Mouse (Mus musculus) liver, postnatal 0 days (tissue): ENCODE results near the gene Cd69. TPM values are rescaled to one million over a fixed set of nuclear protein-coding genes. Genes with fewer than 3 reads are reported as not detected.

Source experiments
- ATAC-seq: fragments of 200-750 bp; cut with Nextera tagmentation; 2 replicates; pipeline ENCODE4 v1.8.0; 2017; ENCODE audit warnings: mild to moderate bottlenecking, moderate library complexity
- DNase-seq: peaks from one replicate; pipeline ENCODE4 v3.0.0-alpha.2; 2016
- H3K27ac ChIP-seq: fragments of 300-500 bp; sonication (generic); 2 replicates; pipeline ENCODE4 v1.5.1; 2014; ENCODE audit warnings: antibody characterized with exemption, moderate library complexity, mild to moderate bottlenecking, low read depth
- H3K27me3 ChIP-seq: fragments of 300-500 bp; sonication (generic); 2 replicates; pipeline ENCODE4 v1.6.1; 2014; ENCODE audit warnings: low read length, control low read depth, mixed read lengths; ENCODE audit not compliant: insufficient read depth
- H3K36me3 ChIP-seq: fragments of 300-500 bp; sonication (generic); replicated peaks from 2 replicates; pipeline ENCODE4 v1.6.1; 2014; ENCODE audit warnings: mild to moderate bottlenecking, control low read depth, low read length, moderate library complexity, mixed read lengths; ENCODE audit not compliant: insufficient read depth
- H3K4me1 ChIP-seq: fragments of 300-500 bp; sonication (generic); 2 replicates; pipeline ENCODE4 v1.6.1; 2014; ENCODE audit warnings: antibody characterized with exemption, mild to moderate bottlenecking, control low read depth; ENCODE audit not compliant: insufficient read depth
- H3K4me2 ChIP-seq: fragments of 300-500 bp; sonication (generic); 2 replicates; pipeline ENCODE4 v1.6.1; 2014; ENCODE audit warnings: low read depth, mild to moderate bottlenecking, low read length, moderate library complexity, mixed read lengths
- H3K4me3 ChIP-seq: fragments of 300-500 bp; sonication (generic); 2 replicates; pipeline ENCODE4 v1.5.1; 2014; ENCODE audit warnings: low read depth, low read length
- H3K9ac ChIP-seq: fragments of 300-500 bp; sonication (generic); replicated peaks from 2 replicates; pipeline ENCODE4 v1.6.1; 2014; ENCODE audit warnings: mild to moderate bottlenecking, moderate library complexity
- H3K9me3 ChIP-seq: fragments of 300-500 bp; sonication (generic); 2 replicates; pipeline ENCODE4 v1.6.1; 2016; ENCODE audit warnings: mild to moderate bottlenecking, control low read depth, low read length, mixed read lengths
- CTCF ChIP-seq: sonication (generic); IDR thresholded peaks from 2 replicates; pipeline ENCODE4 v1.5.1; 2016; ENCODE audit warnings: antibody characterized with exemption, low read depth
- EP300 ChIP-seq: IDR thresholded peaks from 2 replicates; pipeline ENCODE4 v1.6.1; 2016; ENCODE audit warnings: antibody characterized with exemption, low read depth, mild to moderate bottlenecking
- WGBS: fragments of 180-500 bp; shearing (Covaris S2); extraction: QIAGEN DNeasy Blood & Tissue Kit; methylation state at CpG from one replicate; pipeline ENCODE4 v1.1.7; 2014; ENCODE audit not compliant: insufficient replicate concordance; 5-methylcytosine and 5-hydroxymethylcytosine counted together
- polyA plus RNA-seq: library from polyadenylated mRNA; unstranded; fragments of >200 nt; fragmentation: Nextera tagmentation; extraction: Ambion mirVana; gene quantifications from 2 replicates; pipeline ENCODE4 v1.2.1, GENCODE M21; 2015

The Cd69 gene
- polyA plus RNA-seq, result 1.0 and 1.5 TPM in 2 replicates

DNA sequence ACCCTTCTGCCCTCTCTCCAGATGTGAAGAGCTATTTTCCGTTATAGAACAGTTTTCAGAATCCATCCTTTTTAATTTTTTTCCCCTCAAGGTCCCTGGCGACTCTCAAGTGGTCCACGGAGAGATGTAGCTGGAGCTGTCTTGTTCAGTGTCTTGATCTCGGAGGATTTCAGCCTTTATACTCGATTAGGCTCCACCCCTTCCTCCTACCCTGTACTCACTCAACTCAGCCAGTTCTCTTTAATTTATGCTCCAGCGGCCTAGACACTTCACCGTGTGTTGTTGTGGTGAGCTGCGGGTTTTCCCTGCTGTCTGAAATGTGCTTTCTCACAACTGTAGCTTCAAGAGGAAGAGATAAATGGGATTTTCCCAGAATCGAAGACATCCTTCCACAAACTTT is at the start of gene Cd69:
Gene Cd69, minus strand, starts transcription at position 217 of the 400 bp plus-strand sequence.
- 32% methylated on average over 9 of the region's 9 CpGs for WGBS
- DNase-seq, result peak; percentile 22
- no peaks in the 10 kb centered on the region for H3K4me1 ChIP-seq
- H3K27me3 ChIP-seq, result no peaks in the 10 kb centered on the region
- no peak within 1 kb of the TSS for H3K27ac ChIP-seq
- no peaks in the 10 kb centered on the region for H3K9me3 ChIP-seq
- H3K4me3 ChIP-seq, result peak within 1 kb of the TSS; percentile 34
- TF ChIP-seq CTCF (no peak), EP300 (no peak)
- no peaks in the 10 kb centered on the region for H3K36me3 ChIP-seq
- no peak within 1 kb of the TSS for H3K9ac ChIP-seq
- ATAC-seq, result peak; percentile 47; the same call in 1 of the 2 replicates
- peak within 1 kb of the TSS; percentile 47 for H3K4me2 ChIP-seq

- Histone ChIP-seq H3K4me3 (no peak overlapping the region), H3K36me3 (no peaks in the 10 kb centered on the region), H3K4me2 (no peak overlapping the region), H3K4me1 (no peaks in the 10 kb centered on the region), H3K9me3 (no peaks in the 10 kb centered on the region), H3K27ac (no peak overlapping the region), H3K9ac (no peak overlapping the region), H3K27me3 (no peaks in the 10 kb centered on the region)
- DNase-seq (no peak), ATAC-seq (no peak)
- TF ChIP-seq EP300 (no peak), CTCF (no peak)
- WGBS, result 64% methylated on average over 4 of the region's 4 CpGs
Observed at GRCm38 (mm10) chr6:129319331-129319730, 44.1 kb upstream of the Cd69 start.

- no peak overlapping the region for H3K9ac ChIP-seq
- H3K27me3 ChIP-seq, result no peaks in the 10 kb centered on the region
- ATAC-seq (no peak), DNase-seq (no peak)
- no peaks in the 10 kb centered on the region for H3K36me3 ChIP-seq
- H3K4me1 ChIP-seq, result no peaks in the 10 kb centered on the region
- H3K4me3 ChIP-seq, result no peak overlapping the region
- H3K9me3 ChIP-seq, result no peaks in the 10 kb centered on the region
- no peak overlapping the region for H3K4me2 ChIP-seq
- H3K27ac ChIP-seq, result no peak overlapping the region
- WGBS, result 26% methylated on average over 1 of the region's 1 CpGs
- peak; percentile 45 for TF ChIP-seq CTCF
- no peak for TF ChIP-seq EP300
Observed at GRCm38 (mm10) chr6:129318395-129318794, 43.2 kb upstream of the Cd69 start.

DNA sequence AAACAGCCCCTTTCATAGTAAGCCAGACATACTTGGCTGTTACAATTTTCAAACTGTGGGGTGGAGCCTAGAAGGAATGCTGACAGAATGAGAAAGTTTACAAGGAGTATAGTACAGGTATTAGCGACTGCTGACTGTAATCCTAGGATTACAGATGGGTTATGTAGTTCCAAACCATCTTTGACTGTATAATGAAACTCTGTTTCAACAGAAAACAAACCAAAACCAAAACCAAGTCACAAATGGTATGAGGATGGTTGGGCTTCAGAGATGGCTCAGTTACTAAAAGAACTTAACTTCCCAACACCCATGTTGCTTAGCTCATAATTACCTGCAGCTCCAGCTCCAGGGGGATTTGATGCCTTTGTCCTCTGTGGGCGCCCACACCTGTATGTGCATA is 41.2 kb upstream of the Cd69 start:
- Histone ChIP-seq H3K4me3 (no peak overlapping the region), H3K4me1 (no peaks in the 10 kb centered on the region), H3K27ac (no peak overlapping the region), H3K9me3 (no peaks in the 10 kb centered on the region), H3K4me2 (no peak overlapping the region), H3K36me3 (no peaks in the 10 kb centered on the region), H3K27me3 (no peaks in the 10 kb centered on the region), H3K9ac (no peak overlapping the region)
- ATAC-seq, result no peak
- TF ChIP-seq CTCF, result no peak
- no peak for TF ChIP-seq EP300
- WGBS, result 71% methylated on average over 2 of the region's 2 CpGs
- no peak for DNase-seq

GRCm38 (mm10) chr6:129315698-129316097 is 40.5 kb upstream of the Cd69 start:
- no peaks in the 10 kb centered on the region for H3K9me3 ChIP-seq
- H3K27ac ChIP-seq, result no peak overlapping the region
- WGBS, result 27% methylated on average over 1 of the region's 1 CpGs
- H3K4me2 ChIP-seq, result no peak overlapping the region
- no peak overlapping the region for H3K4me3 ChIP-seq
- no peak for DNase-seq
- no peaks in the 10 kb centered on the region for H3K4me1 ChIP-seq
- no peak overlapping the region for H3K9ac ChIP-seq
- ATAC-seq, result no peak
- TF ChIP-seq CTCF (no peak), EP300 (no peak)
- no peaks in the 10 kb centered on the region for H3K27me3 ChIP-seq
- no peaks in the 10 kb centered on the region for H3K36me3 ChIP-seq

- no peak overlapping the region for H3K4me2 ChIP-seq
- no peak overlapping the region for H3K9ac ChIP-seq
- no peaks in the 10 kb centered on the region for H3K27me3 ChIP-seq
- 70% methylated on average over 3 of the region's 3 CpGs for WGBS
- no peak overlapping the region for H3K4me3 ChIP-seq
- DNase-seq (no peak), ATAC-seq (no peak)
- no peak overlapping the region for H3K27ac ChIP-seq
- H3K9me3 ChIP-seq, result no peaks in the 10 kb centered on the region
- H3K36me3 ChIP-seq, result no peaks in the 10 kb centered on the region
- H3K4me1 ChIP-seq, result no peaks in the 10 kb centered on the region
- TF ChIP-seq EP300, result no peak
- no peak for TF ChIP-seq CTCF
Observed at GRCm38 (mm10) chr6:129314655-129315168, 39.5 kb upstream of the Cd69 start.

GRCm38 (mm10) chr6:129312499-129312898 is 37.3 kb upstream of the Cd69 start:
- TF ChIP-seq EP300 (no peak), CTCF (no peak)
- H3K27ac ChIP-seq, result no peak overlapping the region

More at GRCm38 (mm10) chr6:129312499-129312898, 37.3 kb upstream of the Cd69 start:
- ATAC-seq (no peak), DNase-seq (no peak)
- H3K36me3 ChIP-seq, result no peaks in the 10 kb centered on the region
- 57% methylated on average over 3 of the region's 3 CpGs for WGBS
- no peak overlapping the region for H3K4me3 ChIP-seq
- H3K9me3 ChIP-seq, result no peaks in the 10 kb centered on the region
- no peak overlapping the region for H3K4me2 ChIP-seq
- H3K27me3 ChIP-seq, result no peaks in the 10 kb centered on the region
- no peaks in the 10 kb centered on the region for H3K4me1 ChIP-seq
- no peak overlapping the region for H3K9ac ChIP-seq
